ENCODE assay signal across 8 mouse cellular contexts in genomic region chr17:26937883-26938695, GRCm38 (mm10). TPM values are rescaled to one million over a fixed set of nuclear protein-coding genes. Genes with fewer than 3 reads are reported as not detected.
DNase-seq lines count a peak whose midpoint lies in the region; ATAC-seq and TF ChIP-seq lines count a peak whose summit lies in the region.

No protein-coding gene starts in this region.

- TF ChIP-seq EP300 in ES-Bruce4 (IDR thresholded peaks at IDR 0.05; ENCODE audit: insufficient read depth, low read depth, low read length) = no peak
- no peak for TF ChIP-seq EP300 in liver, postnatal 0 days (IDR thresholded peaks at IDR 0.05; ENCODE audit: low read depth)

- no peak for DNase-seq in heart, postnatal 14 days
- no peak for DNase-seq in forebrain, postnatal 0 days
- peak; percentile 21 for DNase-seq in liver, postnatal 0 days
- DNase-seq in thymus, adult 18-20 months = no peak
- DNase-seq in retina, postnatal 1 day = no peak

- no peaks in the 10 kb centered on the region for H3K9me3 ChIP-seq in heart, embryonic 12.5 days (replicated peaks)
- no peaks in the 10 kb centered on the region for H3K9me3 ChIP-seq in ES-Bruce4 (replicated peaks; ENCODE audit: control insufficient read depth, insufficient read depth, low read length, poor library complexity, severe bottlenecking)
- H3K9me3 ChIP-seq in forebrain, postnatal 0 days (ENCODE audit: low read length) = no peaks in the 10 kb centered on the region
- no peaks in the 10 kb centered on the region for H3K9me3 ChIP-seq in liver, postnatal 0 days (ENCODE audit: low read length)

- peaks cover 50% of the 10 kb centered on the region for H3K4me1 ChIP-seq in heart, embryonic 12.5 days (replicated peaks)
- H3K4me1 ChIP-seq in ES-Bruce4 (ENCODE audit: control insufficient read depth, insufficient read depth, low read length) = no peaks in the 10 kb centered on the region
- H3K4me1 ChIP-seq in forebrain, postnatal 0 days (ENCODE audit: insufficient read depth) = peaks cover 14% of the 10 kb centered on the region
- peaks cover 36% of the 10 kb centered on the region for H3K4me1 ChIP-seq in liver, postnatal 0 days (ENCODE audit: insufficient read depth)

- peak overlapping the region; percentile 77 for H3K4me3 ChIP-seq in heart, embryonic 12.5 days
- peak overlapping the region; percentile 77 for H3K4me3 ChIP-seq in ES-Bruce4 (ENCODE audit: low read depth, low read length)
- peak overlapping the region; percentile 47 for H3K4me3 ChIP-seq in forebrain, postnatal 0 days (ENCODE audit: low read depth, low read length)
- H3K4me3 ChIP-seq in liver, postnatal 0 days (ENCODE audit: low read depth, low read length) = peak overlapping the region; percentile 69

- H3K9ac ChIP-seq in heart, embryonic 12.5 days = peak overlapping the region; percentile 90
- H3K9ac ChIP-seq in ES-Bruce4 (ENCODE audit: low read depth, poor library complexity, severe bottlenecking) = peak overlapping the region; percentile 71
- H3K9ac ChIP-seq in forebrain, postnatal 0 days = peak overlapping the region; percentile 45; the same call in 1 of the 2 replicates
- peak overlapping the region; percentile 74 for H3K9ac ChIP-seq in liver, postnatal 0 days (replicated peaks)

- ATAC-seq in heart, embryonic 12.5 days (ENCODE audit: insufficient number of reproducible peaks, low FRiP score) = no peak
- ATAC-seq in forebrain, postnatal 0 days = no peak
- ATAC-seq in liver, postnatal 0 days = no peak
- ATAC-seq in monocyte, adult 5-6 weeks (replicated peaks; ENCODE audit: insufficient number of reproducible peaks, low FRiP score, low TSS enrichment, poor library complexity, severe bottlenecking) = no peak

- H3K27ac ChIP-seq in heart, embryonic 12.5 days (ENCODE audit: poor library complexity, severe bottlenecking) = peak overlapping the region; percentile 82; the same call in 1 of the 2 replicates
- peak overlapping the region; percentile 31; the same call in 1 of the 2 replicates for H3K27ac ChIP-seq in ES-Bruce4 (ENCODE audit: insufficient read depth, low read length)
- peak overlapping the region; percentile 60; the same call in 1 of the 2 replicates for H3K27ac ChIP-seq in forebrain, postnatal 0 days (ENCODE audit: low read depth, low read length)
- H3K27ac ChIP-seq in liver, postnatal 0 days (ENCODE audit: low read depth) = peak overlapping the region; percentile 82

- H3K27me3 ChIP-seq in heart, embryonic 12.5 days (replicated peaks) = no peaks in the 10 kb centered on the region
- no peaks in the 10 kb centered on the region for H3K27me3 ChIP-seq in ES-Bruce4 (ENCODE audit: control insufficient read depth, insufficient read depth, low read length, poor library complexity, severe bottlenecking)
- H3K27me3 ChIP-seq in forebrain, postnatal 0 days (ENCODE audit: insufficient read depth, low read length) = no peaks in the 10 kb centered on the region
- H3K27me3 ChIP-seq in liver, postnatal 0 days (ENCODE audit: insufficient read depth, low read length) = no peaks in the 10 kb centered on the region

- peaks cover 32% of the 10 kb centered on the region for H3K36me3 ChIP-seq in heart, embryonic 12.5 days
- peaks cover 10% of the 10 kb centered on the region; the same call in 1 of the 2 replicates for H3K36me3 ChIP-seq in ES-Bruce4 (ENCODE audit: control insufficient read depth, insufficient read depth, low read length, poor library complexity, severe bottlenecking)
- H3K36me3 ChIP-seq in forebrain, postnatal 0 days (ENCODE audit: insufficient read depth) = peaks cover 26% of the 10 kb centered on the region
- peaks cover 20% of the 10 kb centered on the region for H3K36me3 ChIP-seq in liver, postnatal 0 days (replicated peaks; ENCODE audit: insufficient read depth, low read length)

- 54% methylated on average over 16 of the region's 16 CpGs for WGBS in heart, embryonic 12.5 days
- 64% methylated on average over 16 of the region's 16 CpGs for WGBS in forebrain, postnatal 0 days
- WGBS in liver, postnatal 0 days (ENCODE audit: insufficient replicate concordance) = 50% methylated on average over 16 of the region's 16 CpGs

- H3K4me2 ChIP-seq in heart, embryonic 12.5 days = peak overlapping the region; percentile 99
- H3K4me2 ChIP-seq in forebrain, postnatal 0 days (ENCODE audit: low read depth) = peak overlapping the region; percentile 97
- H3K4me2 ChIP-seq in liver, postnatal 0 days (ENCODE audit: low read depth, low read length) = peak overlapping the region; percentile 95

- intact Hi-C loops in heart, postnatal 14 days (cut with DNase I) = loop anchor here (10.0 kb wide), 2 partner anchors 187 to 267 kb away; partner anchors contain the start of gene Lemd2

- no peak for TF ChIP-seq CTCF in ES-Bruce4 (IDR thresholded peaks at IDR 0.05; ENCODE audit: low read depth, low read length)
- no peak for TF ChIP-seq CTCF in forebrain, postnatal 0 days (IDR thresholded peaks at IDR 0.05; ENCODE audit: low read depth)
- TF ChIP-seq CTCF in liver, postnatal 0 days (IDR thresholded peaks at IDR 0.05; ENCODE audit: low read depth) = no peak

- no peak for TF ChIP-seq POLR2A in ES-Bruce4 (IDR thresholded peaks at IDR 0.05; ENCODE audit: insufficient read depth, low read length)

RNA-seq across cellular contexts. Expression of gene Cuta, which starts 1.3 kb away (rescaled TPM):
- 148 and 155 TPM in 2 replicates for polyA plus RNA-seq in heart, embryonic 12.5 days (2016; fragmentation: Nextera tagmentation; extraction: Ambion mirVana)
- total RNA-seq in heart, postnatal 14 days (2021) = 10 to 100 TPM; 91.1 to 91.8 TPM
- polyA plus RNA-seq in ES-Bruce4 (2011; ENCODE audit: insufficient read depth, insufficient read length, low read depth, missing spikeins) = 58.9 and 63.0 TPM in 2 replicates
- total RNA-seq in forebrain, postnatal 0 days (2014; rRNA removed) = 44.4 and 44.9 TPM in 2 replicates
- polyA plus RNA-seq in forebrain, postnatal 0 days (2015; fragmentation: Nextera tagmentation; extraction: Ambion mirVana) = 147 and 158 TPM in 2 replicates
- polyA plus RNA-seq in liver, postnatal 0 days (2015; fragmentation: Nextera tagmentation; extraction: Ambion mirVana) = 83.4 and 87.1 TPM in 2 replicates
- 22.8 to 35.9 TPM (median 25.9 TPM) in 3 replicates for total RNA-seq in monocyte, adult 5-6 weeks (2017)

RNA-seq across cellular contexts. Expression of gene Syngap1, which starts 3.0 kb away (rescaled TPM):
- polyA plus RNA-seq in heart, embryonic 12.5 days (2016; fragmentation: Nextera tagmentation; extraction: Ambion mirVana) = 1.2 and 2.2 TPM in 2 replicates
- total RNA-seq in heart, postnatal 14 days (2021) = 1 to 10 TPM; 7.3 to 7.7 TPM
- 23.5 and 24.5 TPM in 2 replicates for polyA plus RNA-seq in ES-Bruce4 (2011; ENCODE audit: insufficient read depth, insufficient read length, low read depth, missing spikeins)
- total RNA-seq in forebrain, postnatal 0 days (2014; rRNA removed) = 84.2 and 85.2 TPM in 2 replicates
- 3.1 and 5.0 TPM in 2 replicates for polyA plus RNA-seq in forebrain, postnatal 0 days (2015; fragmentation: Nextera tagmentation; extraction: Ambion mirVana)
- polyA plus RNA-seq in liver, postnatal 0 days (2015; fragmentation: Nextera tagmentation; extraction: Ambion mirVana) = 0.19 and 0.33 TPM in 2 replicates
- total RNA-seq in monocyte, adult 5-6 weeks (2017) = 0.76 to 3.9 TPM (median 0.96 TPM) in 3 replicates

RNA-seq across cellular contexts. Expression of gene Phf1, which starts 5.2 kb away (rescaled TPM):
- 9.0 and 9.4 TPM in 2 replicates for polyA plus RNA-seq in heart, embryonic 12.5 days (2016; fragmentation: Nextera tagmentation; extraction: Ambion mirVana)
- total RNA-seq in heart, postnatal 14 days (2021) = 10 to 100 TPM in 1 of 2 experiments, 1 to 10 TPM in 1; 10.0 to 10.6 TPM
- 7.8 and 8.7 TPM in 2 replicates for polyA plus RNA-seq in ES-Bruce4 (2011; ENCODE audit: insufficient read depth, insufficient read length, low read depth, missing spikeins)
- 35.4 and 38.9 TPM in 2 replicates for total RNA-seq in forebrain, postnatal 0 days (2014; rRNA removed)
- polyA plus RNA-seq in forebrain, postnatal 0 days (2015; fragmentation: Nextera tagmentation; extraction: Ambion mirVana) = 20.4 and 24.1 TPM in 2 replicates
- polyA plus RNA-seq in liver, postnatal 0 days (2015; fragmentation: Nextera tagmentation; extraction: Ambion mirVana) = 2.5 and 2.7 TPM in 2 replicates
- total RNA-seq in monocyte, adult 5-6 weeks (2017) = 26.2 to 57.6 TPM (median 30.0 TPM) in 3 replicates

RNA-seq across cellular contexts. Expression of gene Kifc5b, which starts 21.2 kb away (rescaled TPM):
- 5.2 and 5.7 TPM in 2 replicates for polyA plus RNA-seq in heart, embryonic 12.5 days (2016; fragmentation: Nextera tagmentation; extraction: Ambion mirVana)
- total RNA-seq in heart, postnatal 14 days (2021) = 1 to 10 TPM; 1.3 to 2.6 TPM
- 43.0 and 43.2 TPM in 2 replicates for polyA plus RNA-seq in ES-Bruce4 (2011; ENCODE audit: insufficient read depth, insufficient read length, low read depth, missing spikeins)
- total RNA-seq in forebrain, postnatal 0 days (2014; rRNA removed) = 1.0 and 3.3 TPM in 2 replicates
- polyA plus RNA-seq in forebrain, postnatal 0 days (2015; fragmentation: Nextera tagmentation; extraction: Ambion mirVana) = 0.74 and 1.5 TPM in 2 replicates
- 1.6 and 2.7 TPM in 2 replicates for polyA plus RNA-seq in liver, postnatal 0 days (2015; fragmentation: Nextera tagmentation; extraction: Ambion mirVana)
- 1.5 to 3.2 TPM (median 2.3 TPM) in 3 replicates for total RNA-seq in monocyte, adult 5-6 weeks (2017)

RNA-seq across cellular contexts. Expression of gene Zbtb9, which starts 34.9 kb away (rescaled TPM):
- polyA plus RNA-seq in heart, embryonic 12.5 days (2016; fragmentation: Nextera tagmentation; extraction: Ambion mirVana) = 10.3 and 10.7 TPM in 2 replicates
- total RNA-seq in heart, postnatal 14 days (2021) = 1 to 10 TPM; 1.7 to 3.3 TPM
- polyA plus RNA-seq in ES-Bruce4 (2011; ENCODE audit: insufficient read depth, insufficient read length, low read depth, missing spikeins) = 11.0 and 12.4 TPM in 2 replicates
- total RNA-seq in forebrain, postnatal 0 days (2014; rRNA removed) = 20.9 and 22.5 TPM in 2 replicates
- polyA plus RNA-seq in forebrain, postnatal 0 days (2015; fragmentation: Nextera tagmentation; extraction: Ambion mirVana) = 4.2 and 6.8 TPM in 2 replicates
- polyA plus RNA-seq in liver, postnatal 0 days (2015; fragmentation: Nextera tagmentation; extraction: Ambion mirVana) = 3.3 and 4.4 TPM in 2 replicates
- total RNA-seq in monocyte, adult 5-6 weeks (2017) = 23.5 to 34.2 TPM (median 32.3 TPM) in 3 replicates

Comparison
In these comparisons a context has a peak if more than half of its experiments do, and no peak if none do; other contexts are left out.
1. H3K27ac ChIP-seq: peak in every context shown above with its lines; median percentile 82 in heart, embryonic 12.5 days; 82 in liver, postnatal 0 days; 60 in forebrain, postnatal 0 days; 31 in ES-Bruce4.